In the genomic region with DNA sequence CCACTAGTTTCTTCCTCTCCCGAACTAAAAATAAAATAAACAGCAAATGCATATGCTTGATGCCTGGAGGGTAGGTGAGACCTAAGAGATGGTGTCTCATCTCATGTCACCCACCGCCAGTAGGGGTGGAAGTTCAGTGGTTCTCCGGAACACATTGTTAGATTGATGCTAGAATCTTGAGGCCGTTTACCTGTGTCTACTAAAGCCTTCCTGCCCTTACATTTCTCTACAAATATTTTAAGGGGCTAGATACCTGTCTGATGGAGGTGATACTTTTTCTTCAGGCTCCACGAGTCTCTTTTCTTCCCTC, we compare ENCODE assay signal across 9 mouse cellular contexts. TPM values are rescaled to one million over a fixed set of nuclear protein-coding genes. Genes with fewer than 3 reads are reported as not detected.
A peak's percentile ranks its signal among the peaks of the same experiment; 100 is the strongest.
DNase-seq lines count a peak whose midpoint lies in the region; ATAC-seq lines count a peak whose summit lies in the region.
"Had no signal": no experiment of that assay in that cellular context is flagged by ENCODE, and none has a peak within 500 bp of the region (broad histone marks: within the 10 kb centered on the region; RNA-seq: fewer than 3 reads in every experiment).

No protein-coding gene starts in this region.

- ATAC-seq in heart, embryonic 16.5 days (replicated peaks; ENCODE audit: extremely low read depth, insufficient read depth, low FRiP score), result no peak
- no peak for ATAC-seq in embryonic facial prominence, embryonic 11.5 days (replicated peaks; ENCODE audit: insufficient number of reproducible peaks, low FRiP score, low TSS enrichment, low read depth)
- ATAC-seq in hindbrain, embryonic 16.5 days, result no peak
- ATAC-seq in midbrain, embryonic 16.5 days, result no peak
- no peak for ATAC-seq in megakaryocyte-erythroid progenitor cell, adult 5-6 weeks (replicated peaks; ENCODE audit: low FRiP score, low TSS enrichment, poor library complexity, severe bottlenecking)

- intact Hi-C loops in heart, postnatal 25 days (cut with DNase I), result loop anchor here (10.0 kb wide), 2 partner anchors 100 to 140 kb away; no protein-coding TSS in a partner anchor

- H3K9me3 ChIP-seq in heart, embryonic 16.5 days (replicated peaks; ENCODE audit: control insufficient read depth, low read length), result no peaks in the 10 kb centered on the region
- no peaks in the 10 kb centered on the region for H3K9me3 ChIP-seq in embryonic facial prominence, embryonic 11.5 days (replicated peaks; ENCODE audit: control insufficient read depth, low read length)
- H3K9me3 ChIP-seq in hindbrain, embryonic 16.5 days (ENCODE audit: control insufficient read depth, low read length), result no peaks in the 10 kb centered on the region
- no peaks in the 10 kb centered on the region for H3K9me3 ChIP-seq in midbrain, embryonic 16.5 days (replicated peaks; ENCODE audit: control insufficient read depth, low read length, poor library complexity, severe bottlenecking)

- 38% methylated on average over 5 of the region's 5 CpGs for WGBS in heart, embryonic 16.5 days
- WGBS in embryonic facial prominence, embryonic 11.5 days, result 13% methylated on average over 5 of the region's 5 CpGs
- WGBS in hindbrain, embryonic 16.5 days, result 10% methylated on average over 5 of the region's 5 CpGs
- WGBS in midbrain, embryonic 16.5 days, result 10% methylated on average over 5 of the region's 5 CpGs

- no peaks in the 10 kb centered on the region for H3K27me3 ChIP-seq in heart, embryonic 16.5 days (ENCODE audit: control insufficient read depth, insufficient read depth, low read length)
- H3K27me3 ChIP-seq in embryonic facial prominence, embryonic 11.5 days (ENCODE audit: control insufficient read depth, insufficient read depth, low read length), result 0 out of 2 replicates have a peak, but pooled peaks cover 2% of the 10 kb centered on the region
- H3K27me3 ChIP-seq in hindbrain, embryonic 16.5 days (replicated peaks; ENCODE audit: control insufficient read depth, insufficient read depth, low read length), result no peaks in the 10 kb centered on the region
- H3K27me3 ChIP-seq in midbrain, embryonic 16.5 days (ENCODE audit: control insufficient read depth, insufficient read depth, low read depth, low read length), result no peaks in the 10 kb centered on the region

- peaks cover 13% of the 10 kb centered on the region for H3K4me1 ChIP-seq in heart, embryonic 16.5 days (ENCODE audit: control insufficient read depth, insufficient read depth, low read length)
- H3K4me1 ChIP-seq in embryonic facial prominence, embryonic 11.5 days (ENCODE audit: control insufficient read depth, insufficient read depth, low read length), result no peaks in the 10 kb centered on the region
- peaks cover 21% of the 10 kb centered on the region for H3K4me1 ChIP-seq in hindbrain, embryonic 16.5 days (ENCODE audit: control insufficient read depth, insufficient read depth, low read depth, low read length)
- H3K4me1 ChIP-seq in midbrain, embryonic 16.5 days (ENCODE audit: control insufficient read depth, insufficient read depth, low read length), result peaks cover 33% of the 10 kb centered on the region

- peak overlapping the region; percentile 89 for H3K4me3 ChIP-seq in heart, embryonic 16.5 days (ENCODE audit: low read length)
- H3K4me3 ChIP-seq in embryonic facial prominence, embryonic 11.5 days (ENCODE audit: low read depth, low read length), result peak overlapping the region; percentile 74
- peak overlapping the region; percentile 85 for H3K4me3 ChIP-seq in hindbrain, embryonic 16.5 days (ENCODE audit: low read length)
- H3K4me3 ChIP-seq in midbrain, embryonic 16.5 days (ENCODE audit: low read depth, low read length), result peak overlapping the region; percentile 80

- H3K27ac ChIP-seq in heart, embryonic 16.5 days (ENCODE audit: low read length), result 0 out of 2 replicates have a peak overlapping the region, but pooled peaks have one; percentile 6
- no peak overlapping the region for H3K27ac ChIP-seq in embryonic facial prominence, embryonic 11.5 days (replicated peaks; ENCODE audit: low read depth, low read length)
- peak overlapping the region; percentile 97 for H3K27ac ChIP-seq in hindbrain, embryonic 16.5 days (ENCODE audit: low read depth, low read length)
- peak overlapping the region; percentile 98 for H3K27ac ChIP-seq in midbrain, embryonic 16.5 days (ENCODE audit: low read length)
- H3K27ac ChIP-seq: macrophage had no signal

- no peaks in the 10 kb centered on the region for H3K36me3 ChIP-seq in heart, embryonic 16.5 days (ENCODE audit: control insufficient read depth, insufficient read depth)
- H3K36me3 ChIP-seq in embryonic facial prominence, embryonic 11.5 days (replicated peaks; ENCODE audit: control insufficient read depth, insufficient read depth, low read depth, low read length), result no peaks in the 10 kb centered on the region
- H3K36me3 ChIP-seq in hindbrain, embryonic 16.5 days (ENCODE audit: control insufficient read depth, insufficient read depth, low read length), result no peaks in the 10 kb centered on the region
- no peaks in the 10 kb centered on the region for H3K36me3 ChIP-seq in midbrain, embryonic 16.5 days (ENCODE audit: control insufficient read depth, insufficient read depth, low read length)

- no peak for DNase-seq in heart, postnatal 25 days (ENCODE audit: low spot score)
- no peak for DNase-seq in embryonic facial prominence, embryonic 11.5 days (ENCODE audit: low spot score)
- no peak for DNase-seq in urinary bladder, postnatal 25 days (ENCODE audit: low spot score)
- DNase-seq in gastrocnemius, adult 8-10 months (ENCODE audit: low spot score in 2 of 2), result no peak

- peak overlapping the region; percentile 90 for H3K9ac ChIP-seq in heart, embryonic 16.5 days (ENCODE audit: low read length)
- peak overlapping the region; percentile 14; the same call in 1 of the 2 replicates for H3K9ac ChIP-seq in embryonic facial prominence, embryonic 11.5 days (replicated peaks; ENCODE audit: low read length)
- peak overlapping the region; percentile 95 for H3K9ac ChIP-seq in hindbrain, embryonic 16.5 days (ENCODE audit: low read depth, low read length)
- peak overlapping the region; percentile 97 for H3K9ac ChIP-seq in midbrain, embryonic 16.5 days (ENCODE audit: low read depth, low read length)

- H3K4me2 ChIP-seq in heart, embryonic 16.5 days (ENCODE audit: low read depth, low read length), result peak overlapping the region; percentile 98
- peak overlapping the region; percentile 90 for H3K4me2 ChIP-seq in embryonic facial prominence, embryonic 11.5 days (ENCODE audit: low read depth, low read length)
- peak overlapping the region; percentile 77 for H3K4me2 ChIP-seq in hindbrain, embryonic 16.5 days (ENCODE audit: low read length)
- peak overlapping the region; percentile 64 for H3K4me2 ChIP-seq in midbrain, embryonic 16.5 days (ENCODE audit: low read length)

RNA-seq across cellular contexts. Expression of gene Tnik, which starts 1.8 kb away (rescaled TPM):
- 9.8 and 12.2 TPM in 2 replicates for polyA plus RNA-seq in heart, embryonic 16.5 days (2015; fragmentation: Nextera tagmentation; extraction: Ambion mirVana)
- total RNA-seq in heart, postnatal 25 days (2021), result 10 to 100 TPM; 32.2 to 37.1 TPM
- polyA plus RNA-seq in embryonic facial prominence, embryonic 11.5 days (2014; fragmentation: Nextera tagmentation; extraction: Ambion mirVana), result 14.0 and 15.9 TPM in 2 replicates
- polyA plus RNA-seq in hindbrain, embryonic 16.5 days (2015; fragmentation: Nextera tagmentation; extraction: Ambion mirVana), result 55.7 and 65.1 TPM in 2 replicates
- polyA plus RNA-seq in midbrain, embryonic 16.5 days (2015; fragmentation: Nextera tagmentation; extraction: Ambion mirVana), result 68.2 and 76.3 TPM in 2 replicates
- 31.8 and 32.8 TPM in 2 replicates for total RNA-seq in megakaryocyte-erythroid progenitor cell, adult 5-6 weeks (2014; fragmentation: Nextera tagmentation)
- total RNA-seq in megakaryocyte-erythroid progenitor cell, adult 5-6 weeks (2017), result 28.7 and 49.5 TPM in 2 replicates
- 10 to 100 TPM; 21.9 to 29.9 (median 27.9) TPM for total RNA-seq in gastrocnemius, adult 8-10 months (2022)

Comparison
In these comparisons a context has a peak if more than half of its experiments do, and no peak if none do; other contexts are left out.
1. H3K9ac ChIP-seq: peak in every context shown above with its lines; median percentile 97 in midbrain, embryonic 16.5 days; 95 in hindbrain, embryonic 16.5 days; 90 in heart, embryonic 16.5 days; 14 in embryonic facial prominence, embryonic 11.5 days.